Mouse (Mus musculus): ENCODE measurements at regions not wholly inside any gene's neighbourhood (a gene's known extent, or its start where the extent isn't known, plus 50 kb on each side); places are given as distances from the start of the nearest gene placed in this dataset.
A peak's percentile ranks its signal among the peaks of the same experiment; 100 is the strongest.

DNA sequence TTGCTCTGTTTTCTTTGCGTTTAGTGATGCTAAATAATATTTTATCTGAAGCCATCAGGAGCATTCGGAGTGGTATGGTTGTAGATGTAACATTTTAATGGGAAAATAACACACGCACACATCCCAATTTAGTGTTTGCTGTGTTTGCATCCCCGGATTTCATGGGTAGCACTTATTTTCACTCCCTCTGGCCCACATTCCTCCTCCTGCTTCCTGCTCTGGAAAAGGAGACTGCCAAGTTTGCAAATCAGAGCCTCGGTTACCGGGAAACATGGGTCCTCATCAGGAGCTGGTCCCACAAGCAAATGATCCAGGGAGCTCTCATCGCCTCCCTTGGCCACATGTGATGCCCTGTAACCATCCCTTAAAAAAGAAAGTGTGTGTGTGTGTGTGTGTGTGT lies 94.3 kb upstream of the Npas2 start:
- DNase-seq (ENCODE audit: extremely low spot score in 1 of 2, low spot score in 1 of 2): peak in 1 of 2 experiments; percentile 65

GRCm38 (mm10) chr1:39100492-39100891 lies 93.0 kb upstream of the Npas2 start:
- no peak for DNase-seq (ENCODE audit: extremely low spot score in 1 of 2, low spot score in 1 of 2)

DNA sequence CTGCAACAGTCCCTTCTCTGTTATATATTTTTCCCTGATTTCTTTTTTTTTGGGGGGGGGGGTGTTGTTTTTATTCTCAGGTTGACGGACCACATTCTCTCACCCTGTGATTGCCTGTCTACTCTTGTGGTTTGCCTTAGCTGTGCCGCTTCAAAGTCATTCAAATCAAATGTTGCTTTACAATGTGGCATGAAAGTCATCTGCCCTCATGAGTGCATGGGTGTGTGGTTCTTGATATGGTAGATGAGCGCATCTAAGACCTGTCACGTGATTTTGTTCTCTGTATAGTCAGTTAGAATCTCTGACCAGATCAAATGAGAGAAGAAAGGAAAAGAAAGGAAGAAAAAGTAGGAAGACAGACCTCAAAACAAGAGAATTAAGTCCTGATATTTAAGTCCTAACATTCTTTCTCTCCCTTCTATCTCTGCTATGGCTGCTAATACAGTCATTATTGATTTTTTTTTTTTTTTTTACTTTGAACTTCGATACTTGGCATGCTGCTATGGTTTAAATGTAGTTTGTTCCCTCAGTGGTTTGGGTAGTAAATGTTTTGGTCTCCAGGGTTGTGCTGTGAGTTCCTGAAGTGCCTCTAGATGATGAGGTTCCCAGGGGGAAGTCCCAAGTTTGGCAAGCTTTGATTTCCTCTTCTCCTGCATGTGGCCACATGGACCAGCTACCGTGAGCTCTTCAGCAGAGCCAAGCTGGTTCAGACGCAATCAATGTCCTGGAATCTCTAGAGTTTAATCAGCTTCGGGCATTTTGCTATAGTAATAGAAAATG lies 91.2 kb upstream of the Npas2 start:
- no peak for DNase-seq (ENCODE audit: extremely low spot score in 1 of 2, low spot score in 1 of 2)

- DNase-seq (ENCODE audit: extremely low spot score in 1 of 2, low spot score in 1 of 2): peak in 1 of 2 experiments; percentile 56
These were observed 90.3 kb upstream of the Npas2 start for GRCm38 (mm10) chr1:39102989-39103910.

GRCm38 (mm10) chr1:39105546-39106371 lies 87.8 kb upstream of the Npas2 start:
- DNase-seq (ENCODE audit: extremely low spot score in 1 of 2, low spot score in 1 of 2): no peak

GRCm38 (mm10) chr1:39106372-39106643 lies 87.2 kb upstream of the Npas2 start:
- DNase-seq (ENCODE audit: extremely low spot score in 1 of 2, low spot score in 1 of 2): no peak

- DNase-seq (ENCODE audit: extremely low spot score in 1 of 2, low spot score in 1 of 2): no peak
These were observed 86.9 kb upstream of the Npas2 start for GRCm38 (mm10) chr1:39106650-39107049.

GRCm38 (mm10) chr1:39116319-39116718 lies 77.2 kb upstream of the Npas2 start:
- DNase-seq (ENCODE audit: extremely low spot score in 1 of 2, low spot score in 1 of 2): no peak

- DNase-seq (ENCODE audit: extremely low spot score in 1 of 2, low spot score in 1 of 2): no peak
These were observed 71.1 kb upstream of the Npas2 start for GRCm38 (mm10) chr1:39122316-39123015.

DNA sequence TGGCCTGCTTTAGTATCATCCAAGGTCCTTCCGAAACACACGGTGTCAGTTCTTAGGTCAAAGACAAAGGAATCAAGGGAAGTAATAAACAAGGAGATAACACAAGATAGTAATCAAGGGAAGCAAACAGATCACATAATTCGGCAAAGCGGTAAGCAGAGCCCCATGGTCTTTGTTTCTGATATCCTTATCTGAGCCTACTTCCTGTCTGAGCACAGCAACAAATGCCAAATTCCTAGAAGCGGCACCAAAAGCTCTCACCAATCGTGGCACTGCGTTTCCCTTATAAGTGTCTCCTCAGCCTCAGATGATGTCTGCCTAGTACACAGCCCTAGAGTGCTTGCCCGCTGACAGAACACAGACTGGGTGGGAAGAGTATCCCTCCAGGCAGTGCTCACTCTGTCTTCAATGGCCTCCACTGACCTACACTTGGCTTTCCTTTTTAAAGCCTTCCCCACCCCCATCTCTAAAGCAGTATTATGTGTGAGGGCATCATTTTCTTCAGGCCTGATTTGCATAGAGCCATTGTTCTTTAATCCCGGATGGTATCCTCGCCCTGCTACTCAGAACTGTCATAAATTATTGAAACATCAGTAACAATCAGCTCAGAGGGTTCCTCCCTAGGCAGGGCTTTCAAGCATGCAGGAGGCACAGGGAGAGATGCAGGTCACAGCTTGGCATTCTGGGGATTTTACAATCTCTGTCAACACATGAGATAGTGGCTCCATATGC lies 70.3 kb upstream of the Npas2 start:
- no peak for DNase-seq (ENCODE audit: extremely low spot score in 1 of 2, low spot score in 1 of 2)

DNA sequence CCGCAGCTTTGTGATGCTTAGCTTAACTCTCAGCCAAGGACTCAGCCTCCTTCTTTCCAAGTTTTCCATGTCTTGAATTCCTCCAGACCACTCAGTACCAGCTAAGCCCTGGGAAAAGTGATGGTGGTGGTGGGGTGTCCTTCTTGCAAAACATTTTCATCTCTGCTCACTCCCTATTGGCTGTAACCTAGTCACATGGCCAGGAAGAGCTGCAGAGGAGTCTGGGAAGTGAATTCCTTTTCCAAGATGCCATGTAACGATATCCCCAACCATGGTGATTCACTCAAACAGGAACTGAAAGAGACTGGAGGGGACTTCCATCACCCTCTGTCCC lies 69.8 kb upstream of the Npas2 start:
- no peak for DNase-seq (ENCODE audit: extremely low spot score in 1 of 2, low spot score in 1 of 2)

DNA sequence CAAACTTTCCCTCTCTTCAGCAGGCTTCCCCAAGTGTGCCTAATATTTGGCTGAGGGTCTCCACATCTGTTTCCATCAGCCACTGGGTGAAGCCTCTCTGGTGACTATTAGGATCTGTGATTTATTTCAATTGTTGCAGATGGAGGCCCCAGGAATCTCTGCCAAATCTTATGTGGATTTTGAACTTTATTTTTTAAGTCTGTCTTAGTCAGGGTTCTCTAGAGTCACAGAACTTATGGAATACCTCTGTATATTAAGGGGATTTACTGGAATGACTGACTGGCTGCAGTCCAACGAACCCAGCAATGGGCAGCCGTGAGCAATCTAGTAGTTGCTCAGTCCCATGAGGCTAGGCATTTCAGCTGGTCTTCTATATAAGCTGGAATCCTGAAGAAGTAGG lies 59.0 kb upstream of the Npas2 start:
- no peak for DNase-seq (ENCODE audit: extremely low spot score in 1 of 2, low spot score in 1 of 2)

DNA sequence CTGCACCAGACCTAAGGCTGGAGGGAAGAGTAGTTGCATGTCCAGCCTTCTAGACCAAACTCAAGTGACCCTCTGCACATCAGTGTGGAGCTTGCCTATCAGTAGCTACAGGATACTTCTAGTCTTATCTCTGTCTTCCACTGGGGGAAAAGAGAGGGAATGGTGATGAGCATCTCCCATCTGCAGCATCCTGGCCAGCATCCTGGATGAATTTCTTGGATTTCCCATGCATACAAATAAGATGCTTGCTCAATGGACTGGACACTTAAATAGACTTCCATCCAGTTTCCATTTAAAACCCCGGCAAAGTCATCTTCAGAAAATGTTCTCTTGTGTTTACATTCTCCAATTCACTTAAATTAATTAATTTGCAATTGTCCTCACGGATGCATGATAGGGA lies 50.5 kb upstream of the Npas2 start:
- DNase-seq (ENCODE audit: extremely low spot score in 1 of 2, low spot score in 1 of 2): peak in 1 of 2 experiments; percentile 14

- no peak for DNase-seq (ENCODE audit: extremely low spot score in 1 of 2, low spot score in 1 of 2)
These were observed 49.9 kb upstream of the Npas2 start for GRCm38 (mm10) chr1:39143626-39144025.

Measured in frontal cortex, adult 2 months (tissue).